Mouse (Mus musculus) liver, postnatal 0 days (tissue): ENCODE measurements around the gene Twnk.

Experiments
- CTCF ChIP-seq: sonication (generic); IDR thresholded peaks from 2 replicates; pipeline ENCODE4 v1.5.1; 2016; ENCODE audit warnings: antibody characterized with exemption, low read depth
- EP300 ChIP-seq: IDR thresholded peaks from 2 replicates; pipeline ENCODE4 v1.6.1; 2016; ENCODE audit warnings: antibody characterized with exemption, low read depth, mild to moderate bottlenecking

GRCm38 (mm10) chr19:44988321-44988720, 17.1 kb upstream of the Twnk start:
- TF ChIP-seq CTCF (no peak), EP300 (no peak)
